Mouse (Mus musculus): ENCODE measurements around the gene Morn5. TPM values are rescaled to one million over a fixed set of nuclear protein-coding genes. Genes with fewer than 3 reads are reported as not detected.

Gene Morn5
- total and polyA plus RNA-seq, 2 experiments from 2014 or later: 1.0 to 4.4 TPM

DNA sequence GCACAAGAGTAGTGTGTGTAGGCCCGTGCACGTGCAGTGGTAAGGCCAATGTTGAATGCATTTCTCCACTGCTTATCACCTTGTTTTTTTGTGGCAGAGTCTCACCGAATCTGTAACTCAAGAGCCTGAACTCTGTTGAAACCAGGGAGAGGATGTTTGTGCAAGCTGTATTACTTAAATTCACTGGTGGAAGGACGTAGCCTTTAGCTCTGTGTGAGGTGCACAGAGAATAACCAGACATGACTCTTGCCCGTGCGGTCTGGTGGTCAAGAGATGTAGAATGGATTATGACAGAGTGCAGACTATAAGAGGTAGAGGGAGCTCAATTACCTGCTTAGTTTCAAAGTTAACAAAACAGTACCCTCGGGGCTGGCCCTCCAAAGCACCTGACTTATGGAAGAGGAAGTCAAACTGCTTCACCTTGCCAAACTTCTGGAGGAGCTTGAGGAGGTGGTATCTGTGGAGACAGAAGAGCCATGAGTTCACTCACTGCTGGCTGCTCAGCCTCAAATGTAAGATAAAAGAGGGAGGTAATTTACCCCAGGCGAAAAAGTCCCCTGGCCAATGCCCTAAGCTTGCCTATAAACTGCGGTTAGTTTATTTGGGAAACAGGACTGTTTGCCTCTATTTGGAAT, 77.7 kb downstream of the Morn5 start:
- Histone ChIP-seq H3K36me3 (ENCODE audit: insufficient read depth) (peaks cover 56% of the 10 kb centered on the region), H3K4me1 (ENCODE audit: insufficient read depth) (no peaks in the 10 kb centered on the region)
- DNase-seq: no peak

DNA sequence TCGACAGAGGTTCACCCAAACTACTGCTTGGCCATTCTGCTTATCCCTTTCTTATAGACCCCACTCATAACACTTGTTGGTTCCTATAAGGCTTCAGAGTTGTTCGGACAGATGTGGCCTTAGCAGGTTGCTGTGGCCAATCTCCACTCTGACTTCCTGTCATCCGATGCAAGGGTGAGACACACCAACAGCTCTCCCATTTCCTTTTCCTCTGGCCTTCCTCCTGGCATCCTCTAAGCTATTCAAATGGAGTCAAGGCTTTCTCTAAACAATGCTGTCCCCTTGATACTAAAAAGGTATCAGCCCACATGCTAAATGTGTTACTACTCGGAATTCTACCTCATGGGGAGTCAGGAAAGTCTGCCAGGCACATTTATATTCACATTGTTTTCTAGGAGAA, 78.7 kb downstream of the Morn5 start:
- TF ChIP-seq CTCF (IDR thresholded peaks at IDR 0.05; ENCODE audit: low read depth): no peak

More for the DNA sequence above, 77.7 kb downstream of the Morn5 start:
- no peak for TF ChIP-seq CTCF (IDR thresholded peaks at IDR 0.05; ENCODE audit: low read depth)
- 97% methylated on average over 9 of the region's 9 CpGs for WGBS
- Histone ChIP-seq H3K27ac (ENCODE audit: low read depth, low read length) (no peak overlapping the region), H3K4me3 (ENCODE audit: low read depth, low read length) (no peak overlapping the region), H3K27me3 (ENCODE audit: insufficient read depth, low read length) (no peaks in the 10 kb centered on the region), H3K4me2 (ENCODE audit: low read depth) (no peak overlapping the region), H3K9ac (no peak overlapping the region), H3K9me3 (ENCODE audit: low read length) (no peaks in the 10 kb centered on the region)
- no peak for ATAC-seq

DNA sequence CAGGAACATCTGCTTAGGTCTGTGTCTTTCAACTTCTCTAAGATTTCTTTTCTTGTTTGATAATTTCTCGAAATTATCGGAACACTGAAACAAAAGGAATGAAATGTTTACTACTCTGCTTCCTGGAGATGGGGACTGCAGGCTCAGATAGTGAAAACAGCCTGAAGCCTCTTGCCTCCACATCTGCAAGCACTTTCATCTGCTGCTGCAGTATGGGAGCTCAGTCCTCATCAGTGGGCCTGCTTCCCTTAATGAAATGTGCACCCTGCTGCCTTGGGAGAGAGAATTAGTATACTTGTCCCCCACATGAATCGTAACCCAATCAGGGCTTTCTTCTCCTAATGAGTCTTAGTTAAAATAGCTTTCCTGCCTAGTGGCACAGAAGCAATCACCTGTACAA, 79.8 kb downstream of the Morn5 start:
- H3K9me3 ChIP-seq (ENCODE audit: low read length): no peaks in the 10 kb centered on the region
- H3K4me3 ChIP-seq (ENCODE audit: low read depth, low read length): no peak overlapping the region
- no peak overlapping the region for H3K27ac ChIP-seq (ENCODE audit: low read depth, low read length)
- H3K27me3 ChIP-seq (ENCODE audit: insufficient read depth, low read length): no peaks in the 10 kb centered on the region
- H3K36me3 ChIP-seq (ENCODE audit: insufficient read depth): peaks cover 53% of the 10 kb centered on the region
- TF ChIP-seq CTCF (IDR thresholded peaks at IDR 0.05; ENCODE audit: low read depth): no peak
- DNase-seq (no peak), ATAC-seq (no peak)
- H3K9ac ChIP-seq: no peak overlapping the region
- 77% methylated on average over 3 of the region's 3 CpGs for WGBS
- H3K4me2 ChIP-seq (ENCODE audit: low read depth): no peak overlapping the region
- no peaks in the 10 kb centered on the region for H3K4me1 ChIP-seq (ENCODE audit: insufficient read depth)

More for the DNA sequence above, 78.7 kb downstream of the Morn5 start:
- Histone ChIP-seq H3K27ac (ENCODE audit: low read depth, low read length) (no peak overlapping the region), H3K4me1 (ENCODE audit: insufficient read depth) (no peaks in the 10 kb centered on the region), H3K9ac (no peak overlapping the region), H3K4me3 (ENCODE audit: low read depth, low read length) (no peak overlapping the region), H3K4me2 (ENCODE audit: low read depth) (no peak overlapping the region), H3K36me3 (ENCODE audit: insufficient read depth) (peaks cover 51% of the 10 kb centered on the region), H3K27me3 (ENCODE audit: insufficient read depth, low read length) (no peaks in the 10 kb centered on the region), H3K9me3 (ENCODE audit: low read length) (no peaks in the 10 kb centered on the region)
- 78% methylated on average over 4 of the region's 4 CpGs for WGBS
- no peak for ATAC-seq
- DNase-seq: no peak

Other genes starting within 250 kb of the Morn5 start
- 6.9 and 9.2 TPM in 2 replicates for gene Ttll11, start 69.5 kb upstream of the Morn5 start, total RNA-seq (2014; rRNA removed)
- 6.4 and 7.2 TPM in 2 replicates for gene Ttll11, start 69.5 kb upstream of the Morn5 start, polyA plus RNA-seq (2015; fragmentation: Nextera tagmentation; extraction: Ambion mirVana)
- 74.0 and 111 TPM in 2 replicates for gene Ndufa8, start 52 bp upstream of the Morn5 start, total RNA-seq (2014; rRNA removed)
- 333 and 372 TPM in 2 replicates for gene Ndufa8, start 52 bp upstream of the Morn5 start, polyA plus RNA-seq (2015; fragmentation: Nextera tagmentation; extraction: Ambion mirVana)
- gene Lhx6, start 56.0 kb downstream of the Morn5 start, total RNA-seq (2014; rRNA removed): 55.9 and 83.5 TPM in 2 replicates
- gene Lhx6, start 56.0 kb downstream of the Morn5 start, polyA plus RNA-seq (2015; fragmentation: Nextera tagmentation; extraction: Ambion mirVana): 16.4 and 31.0 TPM in 2 replicates
- gene Mrrf, start 86.9 kb downstream of the Morn5 start, total RNA-seq (2014; rRNA removed): 14.0 and 17.0 TPM in 2 replicates
- 12.9 and 21.9 TPM in 2 replicates for gene Mrrf, start 86.9 kb downstream of the Morn5 start, polyA plus RNA-seq (2015; fragmentation: Nextera tagmentation; extraction: Ambion mirVana)
- gene Rbm18, start 87.3 kb downstream of the Morn5 start, total RNA-seq (2014; rRNA removed): 54.6 and 61.4 TPM in 2 replicates
- gene Rbm18, start 87.3 kb downstream of the Morn5 start, polyA plus RNA-seq (2015; fragmentation: Nextera tagmentation; extraction: Ambion mirVana): 86.4 and 98.7 TPM in 2 replicates
- gene Ptgs1, start 181.0 kb downstream of the Morn5 start, total RNA-seq (2014; rRNA removed): 4.9 and 6.6 TPM in 2 replicates
- gene Ptgs1, start 181.0 kb downstream of the Morn5 start, polyA plus RNA-seq (2015; fragmentation: Nextera tagmentation; extraction: Ambion mirVana): 4.4 and 5.5 TPM in 2 replicates